Mouse (Mus musculus) R1 (cell line): Measurements from ENCODE around the gene Tfdp2.

Source experiments
- DNase-seq: peaks from one replicate; pipeline ENCODE4 v3.0.0-alpha.2; 2018; ENCODE audit warnings: low read depth, low spot score

Tfdp2 gene

DNA sequence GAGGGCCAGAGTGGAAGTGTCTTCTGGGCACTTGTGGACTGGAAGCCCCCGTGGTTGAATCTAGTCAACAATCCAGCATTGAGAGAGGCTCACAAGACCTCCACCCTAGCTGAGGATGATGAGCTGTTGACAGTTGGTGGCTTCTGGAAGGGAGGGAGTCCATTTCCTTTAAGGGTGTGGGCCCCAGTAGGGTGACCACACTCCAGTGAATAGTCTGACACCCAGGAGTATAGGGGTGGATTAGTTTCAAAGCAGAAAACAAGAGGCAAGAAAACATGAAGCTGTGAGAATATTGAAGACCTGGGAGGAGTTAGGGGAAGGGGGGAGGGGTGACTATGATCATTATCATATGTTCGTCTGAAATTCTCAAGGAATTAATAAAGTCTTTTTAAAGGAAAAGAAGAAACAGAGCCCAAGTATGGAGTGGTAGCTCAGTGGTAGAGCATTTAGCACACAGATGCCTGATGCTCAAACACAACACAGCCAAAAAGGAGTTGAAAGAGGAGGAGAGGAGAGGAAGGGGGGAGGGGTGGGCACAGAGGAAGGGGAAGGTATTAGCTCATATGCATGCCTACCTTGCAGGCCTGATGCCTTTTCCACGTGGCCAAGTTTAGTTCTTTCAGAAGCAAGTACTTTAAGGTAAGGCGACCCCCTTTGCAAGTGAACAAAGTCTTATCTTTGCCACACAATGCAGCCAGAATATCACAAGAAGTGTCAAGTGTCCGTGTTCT, 173.7 kb downstream of the Tfdp2 start:
- DNase-seq, result no peak

DNA sequence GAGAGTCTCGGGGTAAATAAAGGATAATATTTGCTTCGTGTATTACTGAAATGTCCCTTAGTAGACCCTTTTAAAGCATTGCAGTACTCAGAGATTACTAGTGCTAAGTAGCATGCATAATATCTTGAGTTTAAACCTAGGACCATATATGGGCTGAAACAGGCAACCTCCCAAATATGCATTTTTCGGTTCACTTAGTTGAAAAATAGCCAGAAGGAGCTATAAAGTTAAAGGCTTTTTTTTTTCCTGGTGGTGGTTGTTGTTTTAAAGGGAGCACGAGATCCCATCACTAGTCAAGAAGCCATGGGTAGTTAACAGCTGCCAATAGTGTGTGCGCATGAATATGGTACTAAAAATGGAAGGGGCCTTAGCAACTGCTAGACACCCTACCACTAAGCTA, 175.0 kb downstream of the Tfdp2 start:
- no peak for DNase-seq
